Mouse (Mus musculus): Measurements from ENCODE around the gene Pitpnc1. TPM values are rescaled to one million over a fixed set of nuclear protein-coding genes. Genes with fewer than 3 reads are reported as not detected.

Pitpnc1 gene
- polyA plus RNA-seq, 1 experiment from 2014 or later: 19.6 TPM

DNA sequence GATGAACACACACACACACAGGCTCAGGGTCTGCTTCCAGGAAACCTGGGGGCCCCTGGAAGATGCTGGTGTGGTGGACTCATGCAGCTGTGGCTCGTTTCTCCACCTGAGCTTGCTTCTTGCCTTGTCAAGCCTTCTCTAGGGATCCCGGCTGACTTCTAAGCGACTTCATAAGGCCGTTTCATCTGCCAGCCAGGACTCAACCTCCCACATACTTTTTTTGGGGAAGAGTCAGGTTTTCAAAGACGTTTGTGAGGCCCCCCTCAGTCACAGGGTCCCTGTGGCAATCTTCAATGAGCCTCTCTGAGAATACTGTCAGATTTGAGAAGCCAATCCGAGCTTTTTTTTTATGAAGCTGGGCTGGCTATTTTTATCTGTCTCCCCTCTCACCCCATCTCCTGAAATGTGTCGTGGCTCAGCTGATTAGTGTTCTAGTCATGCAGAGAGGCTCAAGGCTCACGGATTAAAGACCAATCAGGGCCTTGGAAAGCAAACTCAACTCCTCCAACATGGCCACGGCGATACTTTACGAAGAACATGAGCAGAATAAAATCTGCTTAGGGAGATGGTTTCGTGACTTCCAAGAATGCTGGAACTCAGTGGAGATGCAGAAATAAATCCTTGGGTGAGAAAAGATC, 247.8 kb downstream of the Pitpnc1 start:
- H3K4me2 ChIP-seq (ENCODE audit: low read length): no peak overlapping the region
- TF ChIP-seq CTCF (IDR thresholded peaks at IDR 0.05; ENCODE audit: low read depth): no peak
- H3K9me3 ChIP-seq (replicated peaks; ENCODE audit: low read length): no peaks in the 10 kb centered on the region
- no peaks in the 10 kb centered on the region for H3K27me3 ChIP-seq (ENCODE audit: insufficient read depth, low read length)
- DNase-seq (ENCODE audit: low spot score) (no peak), ATAC-seq (replicated peaks; ENCODE audit: low FRiP score, low read depth) (no peak)
- no peak overlapping the region for H3K9ac ChIP-seq (ENCODE audit: low read depth, low read length)
- H3K27ac ChIP-seq: no peak overlapping the region
- H3K4me3 ChIP-seq (replicated peaks; ENCODE audit: low read depth, low read length): no peak overlapping the region
- 41% methylated on average over 12 of the region's 12 CpGs for WGBS
- H3K4me1 ChIP-seq (replicated peaks; ENCODE audit: insufficient read depth, low read length): no peaks in the 10 kb centered on the region
- H3K36me3 ChIP-seq (ENCODE audit: insufficient read depth, low read length): 0 out of 2 replicates have a peak, but pooled peaks cover under 1% of the 10 kb centered on the region

DNA sequence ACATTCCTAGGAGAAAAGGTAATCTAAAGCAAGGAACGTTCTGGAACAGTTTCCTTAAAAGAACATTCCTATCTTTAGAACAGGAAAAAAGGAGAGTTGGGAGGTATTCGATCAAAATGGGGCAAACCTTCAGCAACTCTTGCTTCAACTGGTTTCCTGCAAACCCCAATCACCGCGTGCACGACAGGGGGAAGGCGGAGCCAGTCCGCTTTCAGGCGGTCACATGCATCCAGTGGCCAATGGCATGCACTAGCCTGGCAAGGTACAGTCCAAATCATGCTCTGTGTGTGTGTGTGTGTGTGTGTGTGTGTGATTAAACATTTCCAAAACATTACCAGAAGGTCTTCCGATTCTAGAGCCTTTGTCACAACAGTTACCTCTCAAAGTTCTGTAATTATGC, 255.4 kb downstream of the Pitpnc1 start:
- DNase-seq (ENCODE audit: low spot score) (no peak), ATAC-seq (replicated peaks; ENCODE audit: low FRiP score, low read depth) (no peak)
- H3K4me3 ChIP-seq (replicated peaks; ENCODE audit: low read depth, low read length): no peak overlapping the region
- WGBS: 87% methylated on average over 9 of the region's 9 CpGs
- no peak overlapping the region for H3K9ac ChIP-seq (ENCODE audit: low read depth, low read length)
- no peaks in the 10 kb centered on the region for H3K27me3 ChIP-seq (ENCODE audit: insufficient read depth, low read length)
- H3K4me2 ChIP-seq (ENCODE audit: low read length): no peak overlapping the region
- H3K4me1 ChIP-seq (replicated peaks; ENCODE audit: insufficient read depth, low read length): no peaks in the 10 kb centered on the region
- TF ChIP-seq CTCF (IDR thresholded peaks at IDR 0.05; ENCODE audit: low read depth): no peak
- H3K27ac ChIP-seq: no peak overlapping the region
- H3K9me3 ChIP-seq (replicated peaks; ENCODE audit: low read length): no peaks in the 10 kb centered on the region
- H3K36me3 ChIP-seq (ENCODE audit: insufficient read depth, low read length): 0 out of 2 replicates have a peak, but pooled peaks cover 8% of the 10 kb centered on the region

DNA sequence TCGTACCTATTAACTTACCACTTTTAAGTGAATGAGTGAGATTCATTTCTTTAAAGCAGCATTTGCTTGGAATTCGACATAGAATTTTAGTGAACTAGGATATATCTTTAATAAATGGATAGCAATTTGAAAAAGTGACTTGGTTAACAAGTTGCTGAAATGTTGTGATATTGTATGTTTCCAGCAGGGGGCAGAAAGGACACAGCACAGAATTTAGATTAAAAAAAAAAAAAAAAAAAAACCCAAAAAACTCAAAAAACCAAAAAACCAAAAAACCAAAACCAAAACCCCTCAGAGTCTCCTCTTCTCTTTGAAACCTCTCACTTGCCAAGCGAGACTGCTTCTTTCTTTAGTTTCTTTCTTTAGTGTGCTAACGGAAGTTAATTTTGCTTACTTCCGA, 256.8 kb downstream of the Pitpnc1 start:
- peak; percentile 73 for TF ChIP-seq CTCF (IDR thresholded peaks at IDR 0.05; ENCODE audit: low read depth)
- H3K36me3 ChIP-seq (ENCODE audit: insufficient read depth, low read length): peaks cover 11% of the 10 kb centered on the region; the same call in 1 of the 2 replicates
- DNase-seq (ENCODE audit: low spot score) (peak; percentile 69), ATAC-seq (replicated peaks; ENCODE audit: low FRiP score, low read depth) (no peak)
- no peak overlapping the region for H3K4me3 ChIP-seq (replicated peaks; ENCODE audit: low read depth, low read length)
- no peak overlapping the region for H3K4me2 ChIP-seq (ENCODE audit: low read length)
- H3K9me3 ChIP-seq (replicated peaks; ENCODE audit: low read length): no peaks in the 10 kb centered on the region
- no peak overlapping the region for H3K27ac ChIP-seq
- 74% methylated on average over 5 of the region's 5 CpGs for WGBS
- no peak overlapping the region for H3K9ac ChIP-seq (ENCODE audit: low read depth, low read length)
- no peaks in the 10 kb centered on the region for H3K27me3 ChIP-seq (ENCODE audit: insufficient read depth, low read length)
- no peaks in the 10 kb centered on the region for H3K4me1 ChIP-seq (replicated peaks; ENCODE audit: insufficient read depth, low read length)

DNA sequence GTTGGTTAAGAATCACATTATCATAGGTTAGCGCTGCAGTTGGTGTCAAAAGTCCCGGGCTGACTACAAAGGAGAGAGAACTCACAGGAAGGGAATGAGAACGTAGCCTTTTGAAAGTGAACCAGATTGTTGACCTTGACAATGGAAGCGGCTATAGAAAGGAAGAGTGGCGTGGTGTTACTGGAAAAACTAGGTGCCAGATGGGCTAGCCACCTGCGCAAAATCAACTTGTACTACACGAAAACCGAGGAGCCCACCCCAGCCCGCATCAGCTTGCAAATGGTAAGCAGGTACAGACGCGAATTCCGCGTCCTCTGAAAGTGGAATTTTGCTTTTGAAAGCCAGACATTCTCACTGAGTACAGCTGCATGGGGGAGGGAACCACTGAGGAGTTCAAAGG, 260.7 kb downstream of the Pitpnc1 start:
- H3K4me2 ChIP-seq (ENCODE audit: low read length): no peak overlapping the region
- DNase-seq (ENCODE audit: low spot score): no peak
- no peaks in the 10 kb centered on the region for H3K27me3 ChIP-seq (ENCODE audit: insufficient read depth, low read length)
- no peaks in the 10 kb centered on the region for H3K4me1 ChIP-seq (replicated peaks; ENCODE audit: insufficient read depth, low read length)
- no peak overlapping the region for H3K27ac ChIP-seq
- 85% methylated on average over 13 of the region's 13 CpGs for WGBS
- peaks cover 3% of the 10 kb centered on the region; the same call in 1 of the 2 replicates for H3K36me3 ChIP-seq (ENCODE audit: insufficient read depth, low read length)
- no peak overlapping the region for H3K9ac ChIP-seq (ENCODE audit: low read depth, low read length)
- no peaks in the 10 kb centered on the region for H3K9me3 ChIP-seq (replicated peaks; ENCODE audit: low read length)
- no peak for ATAC-seq (replicated peaks; ENCODE audit: low FRiP score, low read depth)
- TF ChIP-seq CTCF (IDR thresholded peaks at IDR 0.05; ENCODE audit: low read depth): no peak
- no peak overlapping the region for H3K4me3 ChIP-seq (replicated peaks; ENCODE audit: low read depth, low read length)

DNA sequence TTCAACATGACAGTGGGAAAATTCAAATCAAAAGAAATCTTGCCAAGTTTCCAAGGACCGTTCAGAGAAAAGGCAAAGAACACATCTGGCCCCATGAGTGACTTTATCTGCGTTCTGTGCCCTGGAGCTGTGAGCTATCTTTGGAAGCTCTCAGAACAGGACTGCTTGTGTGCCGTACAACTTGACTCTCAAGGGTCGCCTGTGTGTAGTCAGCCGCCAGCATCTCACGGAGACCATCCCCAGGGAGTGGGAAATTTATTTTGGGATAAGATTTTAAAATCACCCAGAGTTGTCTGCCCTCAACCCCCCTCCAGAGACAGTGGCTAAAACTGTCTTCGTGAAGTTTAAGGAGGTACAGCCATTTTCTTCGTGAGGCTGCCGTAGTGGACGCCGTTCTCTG, 268.7 kb downstream of the Pitpnc1 start:
- Histone ChIP-seq H3K4me3 (replicated peaks; ENCODE audit: low read depth, low read length) (no peak overlapping the region), H3K36me3 (ENCODE audit: insufficient read depth, low read length) (no peaks in the 10 kb centered on the region), H3K9me3 (replicated peaks; ENCODE audit: low read length) (no peaks in the 10 kb centered on the region), H3K4me2 (ENCODE audit: low read length) (no peak overlapping the region), H3K4me1 (replicated peaks; ENCODE audit: insufficient read depth, low read length) (no peaks in the 10 kb centered on the region), H3K9ac (ENCODE audit: low read depth, low read length) (no peak overlapping the region), H3K27ac (no peak overlapping the region), H3K27me3 (ENCODE audit: insufficient read depth, low read length) (no peaks in the 10 kb centered on the region)
- TF ChIP-seq CTCF (IDR thresholded peaks at IDR 0.05; ENCODE audit: low read depth): no peak
- ATAC-seq (replicated peaks; ENCODE audit: low FRiP score, low read depth) (no peak), DNase-seq (ENCODE audit: low spot score) (no peak)
- 82% methylated on average over 11 of the region's 11 CpGs for WGBS

DNA sequence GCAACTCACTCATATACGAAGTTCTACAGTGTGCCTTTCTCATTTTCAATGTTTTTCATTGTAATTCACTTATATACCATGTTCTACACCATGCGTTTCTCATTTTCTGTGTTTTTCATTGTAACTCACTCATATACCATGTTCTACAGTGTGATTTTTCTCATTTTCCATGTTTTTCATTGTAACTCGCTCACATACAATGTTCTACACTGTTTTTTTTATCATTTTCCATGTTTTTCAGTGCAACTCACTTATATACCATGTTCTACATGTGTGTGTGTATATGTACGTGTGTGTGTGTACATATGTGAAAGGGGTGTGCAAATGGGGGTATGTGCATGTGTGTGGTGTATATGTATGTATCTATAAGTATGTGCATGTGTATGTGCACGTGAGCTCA, 271.2 kb downstream of the Pitpnc1 start:
- DNase-seq (ENCODE audit: low spot score) (no peak), ATAC-seq (replicated peaks; ENCODE audit: low FRiP score, low read depth) (no peak)
- TF ChIP-seq CTCF (IDR thresholded peaks at IDR 0.05; ENCODE audit: low read depth): no peak
- Histone ChIP-seq H3K27me3 (ENCODE audit: insufficient read depth, low read length) (no peaks in the 10 kb centered on the region), H3K4me2 (ENCODE audit: low read length) (no peak overlapping the region), H3K27ac (no peak overlapping the region), H3K4me1 (replicated peaks; ENCODE audit: insufficient read depth, low read length) (no peaks in the 10 kb centered on the region), H3K4me3 (replicated peaks; ENCODE audit: low read depth, low read length) (no peak overlapping the region), H3K9me3 (replicated peaks; ENCODE audit: low read length) (no peaks in the 10 kb centered on the region), H3K36me3 (ENCODE audit: insufficient read depth, low read length) (no peaks in the 10 kb centered on the region), H3K9ac (ENCODE audit: low read depth, low read length) (no peak overlapping the region)
- 82% methylated on average over 5 of the region's 5 CpGs for WGBS

DNA sequence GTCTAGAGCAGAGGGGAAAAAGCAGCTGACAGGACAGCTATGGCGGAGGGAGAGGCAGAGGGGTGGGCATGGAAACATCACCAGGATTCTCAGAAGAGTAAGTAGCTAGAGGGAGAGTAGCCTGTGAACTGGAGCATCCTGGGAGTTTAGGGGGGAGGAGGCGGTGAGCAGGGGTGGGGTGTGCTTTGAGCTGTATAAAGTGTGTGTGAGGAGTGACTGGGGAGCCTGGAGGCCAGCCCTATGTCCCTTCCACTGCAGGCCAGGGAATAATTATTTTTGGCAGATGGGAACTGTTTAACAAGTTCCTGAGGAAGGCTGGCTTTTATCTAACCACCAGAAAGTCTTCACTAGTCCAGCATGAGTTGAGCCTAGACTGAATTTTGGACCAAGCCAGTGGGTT, 275.2 kb downstream of the Pitpnc1 start:
- no peak overlapping the region for H3K27ac ChIP-seq
- H3K9ac ChIP-seq (ENCODE audit: low read depth, low read length): no peak overlapping the region
- no peaks in the 10 kb centered on the region for H3K36me3 ChIP-seq (ENCODE audit: insufficient read depth, low read length)
- no peaks in the 10 kb centered on the region for H3K4me1 ChIP-seq (replicated peaks; ENCODE audit: insufficient read depth, low read length)
- no peak overlapping the region for H3K4me2 ChIP-seq (ENCODE audit: low read length)
- H3K9me3 ChIP-seq (replicated peaks; ENCODE audit: low read length): no peaks in the 10 kb centered on the region
- H3K27me3 ChIP-seq (ENCODE audit: insufficient read depth, low read length): no peaks in the 10 kb centered on the region
- no peak for ATAC-seq (replicated peaks; ENCODE audit: low FRiP score, low read depth)
- H3K4me3 ChIP-seq (replicated peaks; ENCODE audit: low read depth, low read length): no peak overlapping the region
- WGBS: 40% methylated on average over 2 of the region's 2 CpGs
- no peak for DNase-seq (ENCODE audit: low spot score)
- TF ChIP-seq CTCF (IDR thresholded peaks at IDR 0.05; ENCODE audit: low read depth): no peak
